Mouse (Mus musculus): Measurements from ENCODE around the gene Esr1.
"Not testable (repeated sequence)": the region's sequence is repeated elsewhere in the genome, so short reads cannot be mapped to it uniquely, and the experiment has no call there.

Gene Esr1

DNA sequence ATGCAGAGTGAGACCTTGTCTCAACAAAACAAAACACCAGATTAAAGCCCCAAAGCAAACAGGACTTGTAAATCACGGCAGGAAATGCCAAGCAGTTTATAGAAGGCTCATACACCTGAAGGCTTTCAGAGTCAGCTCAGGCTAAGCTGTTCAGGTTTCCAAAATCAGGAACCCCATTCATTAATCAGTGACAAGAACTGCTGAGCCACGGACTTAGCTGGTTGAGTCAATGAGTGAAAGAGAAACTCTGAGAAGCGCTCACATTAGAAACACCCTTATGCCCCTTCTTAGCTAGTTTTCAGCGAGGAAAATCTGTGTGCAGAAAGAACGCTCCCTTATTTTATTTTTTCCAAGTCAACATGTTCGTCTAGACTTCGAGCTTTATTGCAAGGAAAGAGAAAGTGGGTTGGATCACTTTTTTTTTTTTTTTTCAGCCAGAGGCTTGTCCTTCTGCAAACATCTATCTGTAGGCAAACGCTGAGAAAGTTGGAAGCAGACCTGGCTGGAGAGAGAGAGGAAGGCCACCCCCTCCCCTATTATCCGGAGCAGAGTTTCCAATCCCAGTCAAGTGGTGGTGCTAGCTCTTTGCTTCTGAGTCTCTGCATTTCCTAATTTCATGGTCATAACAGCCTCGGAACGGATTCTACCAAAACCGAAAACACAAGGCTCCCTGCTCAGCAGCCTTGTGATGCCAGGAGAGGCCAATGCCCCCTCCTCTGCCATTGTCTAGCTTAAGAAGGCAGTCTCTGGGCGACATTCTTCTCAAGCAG is at the start of gene Esr1:
Esr1 (plus strand) TSS at position 208 of the 770 bp plus-strand sequence.
- in situ Hi-C loops (cut with MboI): no loop called here

DNA sequence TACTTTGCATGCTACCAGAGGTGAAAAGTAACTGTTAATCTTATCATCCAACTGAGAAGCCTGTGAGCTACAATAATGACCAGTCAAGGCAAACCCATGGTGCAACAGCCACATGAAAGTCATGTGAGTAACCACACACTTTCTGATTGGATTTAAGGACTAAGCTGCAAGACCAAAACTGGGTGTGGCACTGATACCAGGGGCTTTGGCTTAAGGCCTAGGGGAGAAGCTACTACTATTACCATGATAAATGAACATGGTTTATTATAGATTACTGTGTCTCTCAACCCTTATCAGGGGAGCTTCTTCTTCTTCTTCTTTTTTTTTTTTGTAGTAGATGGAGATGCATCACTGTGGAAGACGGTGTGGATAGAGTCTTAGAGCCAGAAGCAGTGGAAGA is 46.2 kb upstream of the Esr1 start:
- in situ Hi-C loops (cut with MboI): no loop called here

DNA sequence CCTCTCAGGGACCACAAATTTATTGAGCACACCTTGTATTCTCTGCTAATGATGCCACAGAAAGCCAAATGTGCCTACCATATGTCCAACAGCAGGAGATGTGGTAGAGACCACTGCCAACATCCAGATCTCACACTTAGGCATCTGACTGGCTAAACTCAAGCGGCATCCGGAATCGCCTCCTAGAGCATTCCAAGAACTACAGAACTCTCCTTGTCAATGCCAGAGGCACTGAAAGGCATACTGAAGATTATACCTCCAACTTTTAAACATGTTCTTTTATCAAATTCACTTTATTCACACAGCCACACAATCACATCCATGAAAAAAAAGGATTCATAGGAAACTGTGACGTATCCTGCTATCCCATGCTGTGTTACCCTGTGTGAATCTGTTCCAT is 40.6 kb upstream of the Esr1 start:
- in situ Hi-C loops (cut with MboI): no loop called here

DNA sequence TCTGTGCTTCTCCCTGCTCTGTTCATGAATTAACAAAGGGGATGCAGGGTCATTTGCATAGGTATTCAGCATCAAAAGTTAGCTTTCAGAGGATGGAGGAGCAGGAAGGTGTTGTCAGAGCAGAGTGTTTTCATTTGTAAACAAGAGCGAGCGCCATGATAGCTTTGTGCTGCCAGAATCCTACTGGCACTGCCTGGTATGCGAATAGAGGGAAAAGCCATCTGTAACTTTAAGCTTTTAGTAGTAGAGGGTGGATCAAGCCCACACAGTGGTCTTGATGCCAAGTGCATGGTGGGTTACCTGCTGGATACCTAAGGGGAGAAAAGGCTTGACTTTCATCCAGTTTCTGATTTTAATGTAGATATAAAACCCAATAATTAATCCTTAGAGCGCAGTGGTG is 40.1 kb upstream of the Esr1 start:
- in situ Hi-C loops (cut with MboI): no loop called here

DNA sequence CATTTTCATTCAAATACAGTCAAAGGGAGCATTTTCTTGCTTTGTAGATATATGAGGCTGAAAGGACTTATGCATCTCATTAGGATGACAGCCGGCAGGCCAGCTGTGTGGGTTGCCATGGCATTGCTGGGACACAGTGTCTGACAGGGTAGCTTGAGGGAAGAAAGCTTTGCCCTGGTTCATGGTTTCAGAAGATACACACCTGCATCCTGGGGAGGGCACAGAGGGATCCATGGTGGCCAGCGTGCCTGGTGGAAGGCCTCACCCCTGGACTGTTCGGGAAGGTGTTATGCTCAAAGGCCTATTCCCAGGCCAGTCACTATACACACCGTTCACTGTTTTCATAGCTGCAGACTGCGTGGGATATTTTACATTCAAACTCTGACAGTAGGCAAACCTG is 29.5 kb upstream of the Esr1 start:
- in situ Hi-C loops (cut with MboI): no loop called here

DNA sequence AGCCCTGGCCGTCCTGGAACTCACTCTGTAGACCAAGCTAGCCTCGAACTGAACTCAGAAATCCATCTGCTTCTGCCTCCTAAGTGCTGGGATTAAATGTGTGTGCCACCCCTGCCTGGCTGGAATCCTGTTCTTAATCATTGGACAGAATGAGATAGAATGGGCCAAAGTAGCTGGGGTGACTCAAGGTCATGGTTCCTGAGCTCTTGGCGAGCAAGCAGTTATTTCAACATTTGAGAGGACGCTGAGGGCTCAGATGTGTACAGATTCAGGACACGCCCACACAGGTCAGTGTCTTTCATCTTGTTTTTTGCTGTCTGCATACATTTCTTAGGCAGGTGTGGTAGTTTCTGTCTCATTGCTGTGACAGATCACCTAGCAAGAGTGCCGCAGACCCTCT is 24.7 kb upstream of the Esr1 start:
- in situ Hi-C loops (cut with MboI): no loop called here

DNA sequence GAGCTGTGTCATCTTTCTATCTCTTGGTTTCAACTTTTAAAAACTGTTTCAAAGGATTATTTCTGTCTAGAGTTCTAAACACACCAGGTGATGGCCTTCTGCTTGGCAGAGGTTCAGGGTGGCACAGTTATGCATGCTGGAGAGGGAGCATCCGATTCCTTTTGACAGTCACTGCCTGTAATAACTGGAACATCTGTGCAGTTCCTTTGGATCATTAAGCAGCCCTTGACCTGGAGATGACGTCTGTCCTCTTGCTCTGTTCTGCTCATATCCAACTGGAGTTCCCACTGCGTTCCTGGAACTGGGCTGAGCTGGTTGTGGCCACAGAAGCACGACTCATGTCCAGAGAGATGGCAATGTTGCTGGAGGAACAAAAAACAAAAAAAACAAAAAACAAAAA is 21.8 kb upstream of the Esr1 start:
- in situ Hi-C loops (cut with MboI): no loop called here

DNA sequence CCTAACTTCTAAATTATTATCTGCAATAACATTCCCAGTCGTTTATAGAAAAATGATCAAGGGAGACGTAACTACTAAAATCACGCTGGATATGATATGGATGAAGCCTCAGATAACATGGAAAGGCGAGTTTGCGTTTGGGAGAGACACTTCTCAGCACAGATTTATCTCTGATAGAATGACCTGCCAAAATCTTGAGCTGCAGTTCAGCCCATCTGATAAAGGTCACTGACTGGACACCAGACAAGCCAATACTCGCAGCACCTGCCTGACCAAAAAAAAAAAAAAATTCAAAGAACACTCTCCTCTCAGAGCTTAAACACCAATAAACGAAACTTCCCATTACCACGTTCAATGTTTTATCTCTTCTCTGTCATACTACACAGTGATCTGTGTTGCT is 20.4 kb upstream of the Esr1 start:
- in situ Hi-C loops (cut with MboI): no loop called here

DNA sequence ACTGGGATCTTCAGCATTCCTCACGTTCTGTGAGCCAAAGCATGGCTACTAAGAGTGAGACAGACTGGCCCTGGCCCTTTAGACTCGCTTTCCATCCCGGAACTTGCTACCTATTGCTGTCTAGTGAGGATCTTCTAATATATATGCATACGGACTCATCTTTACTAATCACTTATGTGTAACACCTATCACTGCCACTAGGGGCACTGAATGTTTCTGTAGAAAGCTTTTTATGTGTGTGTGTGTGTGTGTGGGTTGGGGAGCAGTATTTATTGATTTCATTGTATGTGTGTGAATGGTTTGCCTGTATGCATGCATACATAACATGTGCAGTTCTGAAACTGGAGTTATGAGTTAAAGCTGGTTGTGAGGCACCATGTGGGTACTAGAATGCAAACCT is 17.6 kb upstream of the Esr1 start:
- in situ Hi-C loops (cut with MboI): no loop called here

DNA sequence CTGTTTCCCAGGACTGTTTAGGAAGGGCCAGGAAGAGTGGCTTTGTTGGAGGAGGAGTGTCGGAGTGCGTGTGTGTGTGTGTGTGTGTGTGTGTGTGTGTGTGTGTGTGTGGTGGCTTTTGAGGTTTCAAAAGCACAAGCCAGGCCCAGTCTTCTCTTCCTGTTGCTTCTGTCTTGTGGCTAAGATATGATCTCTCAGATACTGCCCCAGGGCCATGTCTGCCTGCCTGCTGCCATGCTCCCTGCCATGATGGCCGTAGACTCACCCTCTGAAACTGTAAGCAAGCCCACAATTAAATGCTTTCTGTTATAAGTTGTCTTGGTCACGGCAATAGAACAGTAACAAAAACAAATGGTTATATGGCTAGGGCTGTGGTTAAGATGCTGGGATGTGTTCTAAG is 14.2 kb upstream of the Esr1 start:
- in situ Hi-C loops (cut with MboI): no loop called here

DNA sequence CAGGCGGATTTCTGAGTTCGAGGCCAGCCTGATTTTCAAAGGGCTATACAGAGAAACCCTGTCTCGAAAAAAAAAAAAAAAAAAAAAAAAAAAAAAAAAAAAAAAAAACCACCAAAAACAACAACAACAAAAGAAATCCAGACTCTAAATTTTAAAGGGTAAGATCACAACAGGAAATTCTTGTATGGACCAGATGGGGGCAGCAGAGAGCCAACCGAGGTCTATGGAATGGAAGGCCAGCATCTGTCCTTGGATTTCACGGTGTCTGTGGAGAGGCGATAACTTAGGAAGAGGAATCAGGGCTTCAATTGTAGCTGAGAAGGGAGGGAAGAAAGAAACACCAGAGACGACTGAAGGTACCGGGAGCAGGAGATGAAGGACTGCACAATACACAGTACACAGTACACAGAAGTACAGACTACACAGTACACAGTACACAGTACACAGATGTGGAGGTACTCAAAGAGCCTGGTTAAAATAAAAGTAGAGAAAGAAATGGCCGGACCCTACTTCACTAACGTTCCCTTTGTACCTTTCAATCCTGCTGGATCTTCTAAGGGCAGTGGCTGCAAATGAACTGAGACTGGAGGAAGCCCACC is 13.1 kb upstream of the Esr1 start:
- in situ Hi-C loops (cut with MboI): no loop called here

DNA sequence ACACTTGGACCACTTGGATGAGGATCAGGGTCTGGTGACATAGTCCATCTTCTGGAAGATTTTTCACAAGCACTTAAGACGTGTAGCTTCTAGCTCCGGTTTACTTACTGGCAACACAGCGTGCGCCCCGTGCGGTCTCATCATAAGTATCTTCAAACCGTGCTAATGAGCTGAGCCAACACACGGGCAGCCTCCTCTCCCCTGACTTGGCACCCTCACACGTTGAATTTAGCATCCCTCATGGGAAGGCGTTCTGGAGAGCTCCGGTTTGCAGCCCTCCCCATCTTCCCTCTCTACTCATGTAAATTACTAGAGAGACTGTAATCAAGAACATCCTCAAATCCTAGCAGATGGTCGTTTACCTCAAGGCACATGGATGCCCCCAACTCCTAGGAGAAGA is 12.5 kb upstream of the Esr1 start:
- in situ Hi-C loops (cut with MboI): no loop called here

DNA sequence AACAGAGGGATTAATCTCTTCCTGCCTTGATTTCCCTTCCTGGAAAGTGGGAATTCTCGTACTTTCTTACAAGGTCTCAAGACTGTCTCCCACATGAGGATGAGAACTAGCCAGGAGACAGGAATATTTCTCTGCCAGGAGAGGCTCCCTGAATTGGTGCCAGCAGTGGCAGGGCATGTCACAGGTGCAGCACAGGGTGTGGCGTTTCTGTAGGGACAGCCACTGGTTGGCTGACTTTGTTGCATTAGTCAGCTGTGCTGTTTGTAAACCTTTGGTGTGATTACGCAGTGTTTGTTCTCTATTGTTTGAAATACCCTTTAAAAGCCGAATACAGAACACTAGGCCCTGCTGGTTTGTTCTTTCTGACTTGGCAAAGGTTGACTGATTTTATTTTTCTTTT is 11.8 kb upstream of the Esr1 start:
- in situ Hi-C loops (cut with MboI): no loop called here

DNA sequence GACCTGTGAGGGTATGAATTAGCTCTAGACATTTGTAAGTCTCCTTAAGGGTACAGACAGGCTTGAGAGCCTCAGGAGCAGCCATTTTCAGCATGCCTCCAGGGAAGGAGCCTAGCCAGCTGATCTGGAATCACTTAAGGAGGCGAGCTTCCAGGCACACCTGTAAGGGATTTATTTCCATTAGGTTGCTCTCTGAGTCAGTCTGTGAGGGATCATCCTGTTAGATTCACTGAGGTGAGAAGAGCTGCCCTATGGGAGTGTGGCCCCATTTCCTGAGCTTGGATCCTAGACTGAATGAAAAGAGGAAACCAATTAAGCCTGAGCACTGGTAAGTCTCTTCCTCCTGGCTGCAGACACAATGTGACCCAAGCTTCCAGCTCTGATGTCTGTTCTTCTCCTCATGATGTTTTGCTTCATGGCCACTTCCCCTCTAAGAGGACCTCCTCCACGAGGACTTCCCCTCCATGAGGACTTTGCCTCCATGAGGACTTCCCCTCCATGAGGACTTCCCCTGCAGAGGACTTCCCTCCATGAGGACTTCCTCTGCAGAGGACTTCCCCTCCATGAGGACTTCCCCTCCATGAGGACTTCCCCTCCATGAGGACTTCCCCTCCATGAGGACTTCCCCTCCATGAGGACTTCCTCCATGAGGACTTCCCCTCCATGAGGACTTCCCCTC is 10.5 kb upstream of the Esr1 start:
- in situ Hi-C loops (cut with MboI): no loop called here

DNA sequence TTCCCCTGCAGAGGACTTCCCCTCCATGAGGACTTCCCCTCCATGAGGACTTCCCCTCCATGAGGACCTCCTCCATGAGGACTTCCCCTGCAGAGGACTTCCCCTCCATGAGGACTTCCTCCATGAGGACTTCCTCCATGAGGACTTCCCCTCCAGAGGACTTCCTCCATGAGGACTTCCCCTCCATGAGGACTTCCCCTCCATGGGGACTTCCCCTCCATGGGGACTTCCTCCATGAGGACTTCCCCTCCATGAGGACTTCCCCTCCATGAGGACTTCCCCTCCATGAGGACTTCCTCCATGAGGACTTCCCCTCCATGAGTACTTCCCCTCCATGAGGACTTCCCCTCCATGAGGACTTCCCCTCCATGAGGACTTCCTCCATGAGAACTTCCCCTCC is 9.8 kb upstream of the Esr1 start:
- in situ Hi-C loops (cut with MboI): not testable (repeated sequence)

DNA sequence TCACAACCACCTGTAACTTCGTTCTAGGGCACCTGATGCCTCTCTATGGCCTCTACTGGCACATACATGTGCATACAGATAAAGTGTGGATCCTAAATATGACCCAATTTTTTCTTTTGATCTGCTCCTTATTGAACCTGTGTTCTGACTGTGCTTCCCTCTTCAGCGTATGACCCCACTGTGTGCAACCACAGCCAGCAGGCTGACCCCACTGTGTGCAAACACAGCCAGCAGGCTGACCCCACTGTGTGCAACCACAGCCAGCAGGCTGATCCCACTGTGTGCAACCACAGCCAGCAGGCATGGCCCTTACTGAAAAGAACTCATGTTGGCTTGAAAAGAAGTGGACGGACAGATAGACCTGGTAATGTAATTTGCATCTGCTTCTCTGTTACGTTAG is 8.9 kb upstream of the Esr1 start:
- in situ Hi-C loops (cut with MboI): no loop called here

DNA sequence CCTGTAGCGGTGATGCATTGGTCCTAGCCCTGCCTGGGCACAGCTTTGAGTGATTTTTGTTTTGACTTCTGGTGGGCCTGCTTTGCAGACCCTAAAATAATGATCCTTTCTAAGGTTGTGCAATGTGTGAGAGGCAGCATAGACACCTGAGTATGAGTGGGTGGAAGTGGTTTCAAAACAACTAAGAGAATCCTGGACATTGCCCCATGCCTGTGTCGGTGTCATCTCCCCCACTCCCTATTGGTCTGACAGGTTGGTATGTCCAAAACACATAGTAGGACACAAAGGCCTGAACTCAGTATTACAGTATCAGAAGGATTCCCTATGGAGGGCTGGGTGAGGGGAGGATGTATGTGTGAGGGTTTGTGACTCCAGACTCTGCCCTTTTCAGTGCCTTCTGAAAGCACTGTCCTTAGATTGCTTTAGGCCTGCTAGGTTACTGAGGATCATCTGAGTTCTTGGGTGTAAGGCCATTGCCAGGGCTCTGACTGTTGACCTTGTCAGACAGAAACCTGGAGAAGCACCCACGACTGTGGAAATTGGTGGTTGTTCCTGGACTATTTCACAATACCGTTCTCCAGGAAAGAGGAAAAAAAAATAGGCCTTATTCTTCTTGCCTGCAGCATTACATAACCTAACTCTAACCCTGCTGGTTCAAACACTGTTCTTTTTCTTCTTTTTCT is 6.7 kb upstream of the Esr1 start:
- in situ Hi-C loops (cut with MboI): no loop called here

DNA sequence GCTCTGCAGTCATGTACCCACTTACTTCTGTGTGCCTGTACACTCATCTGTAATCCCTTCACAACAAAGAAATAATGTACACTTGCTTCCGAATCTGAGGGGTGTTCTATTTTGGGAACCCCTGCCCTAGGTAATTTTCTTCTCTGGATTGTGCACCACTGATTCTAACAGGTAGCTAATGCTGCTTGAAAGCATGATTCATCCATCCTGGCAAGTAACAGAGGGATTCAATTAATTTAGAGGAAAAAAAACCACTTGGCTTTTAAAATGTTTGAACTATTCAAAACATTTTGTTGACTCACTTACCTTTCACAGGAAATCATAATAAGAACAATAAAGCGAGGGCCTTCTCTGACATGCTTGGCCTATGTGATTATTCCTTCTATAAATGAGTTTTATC is 1.2 kb upstream of the Esr1 start:
- in situ Hi-C loops (cut with MboI): no loop called here

DNA sequence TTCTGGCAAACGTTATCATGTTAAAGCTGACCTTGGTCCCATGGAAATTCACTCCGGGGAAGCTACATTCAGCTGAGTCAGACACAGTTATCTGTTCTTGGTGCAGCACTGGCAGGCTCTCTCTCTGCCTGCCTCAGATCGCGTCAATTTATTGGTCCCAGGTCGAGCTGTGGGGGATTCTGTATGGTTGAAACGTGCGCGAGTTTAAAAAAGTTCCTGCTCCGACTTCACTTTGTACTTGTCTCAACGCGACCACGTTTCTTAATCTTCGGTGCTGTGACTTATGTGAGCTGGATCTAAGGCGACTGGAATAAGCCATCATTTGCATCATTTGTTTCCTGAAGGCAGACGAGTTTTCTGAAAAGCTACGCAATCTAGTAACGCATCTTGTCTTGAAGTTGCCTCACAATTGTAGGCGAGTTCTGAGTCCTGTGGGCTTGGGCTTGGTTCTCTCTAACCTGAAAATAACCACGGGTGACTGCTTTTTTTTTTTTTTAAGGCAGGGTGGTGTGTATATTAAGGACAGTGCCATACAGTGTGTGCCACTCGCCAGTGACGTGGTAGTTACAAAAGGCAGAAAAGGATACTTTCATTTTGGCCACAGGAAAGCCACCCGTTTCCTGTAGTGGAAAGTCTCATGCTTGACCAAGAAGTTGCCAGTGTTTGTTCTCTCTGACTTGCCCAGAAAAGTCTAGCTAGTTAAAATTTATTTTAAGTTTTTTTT is 1.1 kb downstream of the Esr1 start:
- in situ Hi-C loops (cut with MboI): no loop called here

DNA sequence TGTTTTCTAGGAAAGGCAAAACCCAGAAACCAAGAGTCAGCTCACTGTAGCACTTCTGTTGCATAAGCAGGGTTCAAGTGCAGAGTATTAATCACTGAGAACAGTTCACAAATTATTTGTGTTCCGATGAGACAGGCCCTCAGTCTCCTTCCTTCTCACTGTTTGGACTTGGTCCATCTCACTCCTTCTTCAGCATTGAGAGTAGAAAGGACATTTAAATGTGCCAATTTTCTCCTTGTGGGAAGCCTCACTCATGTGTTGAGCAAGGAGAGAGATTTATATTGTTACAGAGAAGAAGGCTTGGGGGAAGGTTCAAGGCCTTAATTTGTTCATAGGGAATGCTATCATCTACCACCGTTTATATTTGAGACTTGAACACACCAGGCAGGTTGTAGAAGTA is 6.6 kb downstream of the Esr1 start:
- in situ Hi-C loops (cut with MboI): no loop called here

DNA sequence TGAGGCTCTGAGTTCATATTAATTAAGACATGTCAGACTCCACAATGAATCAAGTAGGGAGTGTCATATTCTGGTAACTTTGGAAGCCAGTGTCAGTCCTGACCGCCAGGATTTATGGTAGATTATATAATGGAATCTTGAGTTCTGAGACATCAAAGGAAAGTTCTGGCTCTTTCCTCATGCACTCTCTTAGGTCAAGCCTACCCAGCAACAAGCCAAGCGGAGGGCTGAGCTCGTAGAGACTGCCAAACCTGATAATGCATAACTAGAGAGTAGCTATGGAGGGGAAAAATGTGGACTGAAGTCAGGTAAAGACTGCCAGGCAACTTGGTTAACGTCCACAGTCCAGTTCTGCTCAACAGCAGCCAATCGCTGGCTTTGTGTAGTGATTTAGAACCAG is 7.3 kb downstream of the Esr1 start:
- in situ Hi-C loops (cut with MboI): no loop called here

DNA sequence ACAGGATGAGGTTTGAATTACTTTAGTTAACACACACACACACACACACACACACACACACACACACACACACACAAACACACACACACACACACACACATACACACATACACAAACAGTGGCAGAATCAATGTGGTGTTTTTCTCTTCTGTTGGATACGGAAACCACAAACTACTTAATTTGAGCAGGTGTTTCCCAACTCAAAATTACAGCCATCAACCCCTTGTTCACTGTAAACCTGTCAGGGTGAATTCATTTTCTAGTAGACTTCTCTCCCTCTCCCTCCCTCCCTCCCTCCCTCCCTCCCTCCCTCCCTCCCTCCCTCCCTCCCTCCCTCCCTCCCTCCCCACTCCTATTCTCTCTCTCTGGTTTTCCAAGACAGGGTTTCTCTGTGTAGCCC is 8.0 kb downstream of the Esr1 start:
- in situ Hi-C loops (cut with MboI): not testable (repeated sequence)

Measured in mature B cell (primary cell).